Mouse (Mus musculus) layer of hippocampus, adult 2 months (tissue): ENCODE data around the gene Vmn2r2. TPM values are rescaled to one million over a fixed set of nuclear protein-coding genes. Genes with fewer than 3 reads are reported as not detected.

Experiments used
- DNase-seq, 2 experiments: peaks; one replicate each; pipeline ENCODE4 v3.0.0; 2022; ENCODE audit warnings: low spot score in 2 of 2
- H3K27ac ChIP-seq: fragments of 200-600 bp; 2 replicates; pipeline ENCODE4 v1.8.1; 2022
- H3K4me3 ChIP-seq: fragments of 200-600 bp; 2 replicates; pipeline ENCODE4 v1.8.1; 2022; ENCODE audit warnings: mild to moderate bottlenecking
- CTCF ChIP-seq: fragments of 200-600 bp; conservative IDR thresholded peaks from 2 replicates; pipeline ENCODE4 v1.8.1; 2022; ENCODE audit warnings: antibody characterized with exemption, mild to moderate bottlenecking, moderate library complexity
- long read RNA-seq, 2 experiments: library from polyadenylated mRNA; stranded (forward); transcript quantifications; one replicate each; pipeline ENCODE4 v2.0.0; 2021; ENCODE audit warnings: borderline mapping rate in 2 of 2
- total RNA-seq, 2 experiments: library from RNA; stranded (reverse); gene quantifications; 2 replicates each; pipeline ENCODE4 v1.2.3; 2021

The Vmn2r2 gene
- total RNA-seq, result not detected
- long read RNA-seq, experiment 1, result 0 reads
- long read RNA-seq, experiment 2, result 0 reads

GRCm38 (mm10) chr3:64141878-64142508 is at the start of gene Vmn2r2:
Gene Vmn2r2 (minus strand): TSS chr3:64141928.
- Histone ChIP-seq H3K27ac (no peak within 1 kb of the TSS), H3K4me3 (no peak within 1 kb of the TSS)
- DNase-seq, result no peak
- TF ChIP-seq CTCF, result no peak

DNA sequence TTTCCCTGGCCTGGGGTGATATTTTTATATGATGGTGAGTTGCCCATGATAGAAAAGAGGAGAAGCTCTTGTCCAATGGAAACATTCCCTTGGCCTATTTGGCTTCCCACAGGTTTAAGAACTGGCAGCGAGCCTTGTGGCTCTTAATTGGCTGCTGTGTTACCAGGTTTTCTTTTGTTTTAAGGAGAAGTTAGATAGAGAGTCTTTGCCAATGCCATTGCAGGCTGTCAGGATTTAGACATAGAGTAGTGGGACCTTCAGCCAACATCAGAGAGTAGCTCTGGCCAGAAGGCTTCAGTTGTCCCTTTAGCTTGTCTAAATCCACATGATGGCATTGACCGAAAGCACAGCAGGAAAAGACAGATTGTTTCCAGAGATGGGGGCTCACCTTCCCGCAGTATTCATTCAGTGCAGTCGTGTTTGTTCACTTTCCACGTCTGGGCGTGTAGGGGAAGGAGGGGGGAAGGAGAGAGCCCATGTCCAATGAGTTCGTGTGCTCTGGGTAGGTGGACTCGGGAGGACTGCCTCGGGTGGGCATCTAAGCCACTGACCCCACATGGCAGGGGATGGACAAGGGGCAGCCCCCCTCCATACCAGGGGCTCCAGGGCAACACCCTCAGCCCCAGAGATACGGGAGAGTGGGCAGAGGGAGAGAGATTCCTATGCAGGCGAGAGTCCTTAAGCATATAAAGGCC is 28.2 kb downstream of the Vmn2r2 start:
- TF ChIP-seq CTCF, result no peak
- Histone ChIP-seq H3K4me3 (no peak overlapping the region), H3K27ac (no peak overlapping the region)
- no peak for DNase-seq

GRCm38 (mm10) chr3:64112707-64113106 is 29.0 kb downstream of the Vmn2r2 start:
- H3K27ac ChIP-seq, result no peak overlapping the region
- no peak for TF ChIP-seq CTCF
- H3K4me3 ChIP-seq, result no peak overlapping the region
- DNase-seq, result no peak

DNA sequence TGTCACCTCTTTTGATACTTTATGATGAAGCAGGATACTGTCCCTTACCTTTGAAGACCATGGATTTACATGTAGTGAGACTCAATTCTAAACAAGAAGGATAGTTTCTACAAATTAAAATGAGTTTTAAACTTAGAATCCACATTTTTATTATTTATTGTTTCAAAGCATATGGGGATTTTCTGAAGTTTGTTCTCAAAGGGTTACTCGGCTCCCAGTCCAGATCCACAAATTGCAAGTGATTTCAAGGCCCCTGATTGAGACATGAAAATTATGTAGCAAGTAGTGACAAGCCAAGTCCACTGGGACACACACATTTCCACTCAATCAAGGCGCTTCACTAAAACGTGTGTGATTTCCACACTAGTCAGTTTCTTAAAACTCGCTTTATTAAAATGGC is 60.5 kb downstream of the Vmn2r2 start, which contains the start of gene Vmn2r1:
TSS of gene Vmn2r1 (plus strand) at position 301 of the 400 bp plus-strand sequence.
- Histone ChIP-seq H3K4me3 (no peak within 1 kb of the TSS), H3K27ac (no peak within 1 kb of the TSS)
- no peak for TF ChIP-seq CTCF
- no peak for DNase-seq

Other genes with a start within 250 kb of the Vmn2r2 start
- gene Plch1, start 242.5 kb downstream of the Vmn2r2 start, total RNA-seq, result 1 to 10 TPM; 3.9 to 5.0 TPM
- 10 to 100 TPM; 13.5 to 13.6 TPM for gene E130311K13Rik, start 212.5 kb downstream of the Vmn2r2 start, total RNA-seq
- gene Slc33a1, start 177.2 kb downstream of the Vmn2r2 start, total RNA-seq, result 10 to 100 TPM; 27.7 to 29.0 TPM
- gene Gmps, start 165.8 kb downstream of the Vmn2r2 start, total RNA-seq, result 10 to 100 TPM; 47.2 to 48.5 TPM
- under 1 TPM; 0.36 to 0.69 TPM for gene Vmn2r1, start 60.4 kb downstream of the Vmn2r2 start, total RNA-seq
- not detected for gene Vmn2r3, start 147.8 kb upstream of the Vmn2r2 start, total RNA-seq